Mouse (Mus musculus) erythroblast, embryonic 14.5 days (primary cell): Measurements from ENCODE around the gene Adgb.

Source experiments
- GATA1 ChIP-seq: IDR thresholded peaks from 2 replicates; pipeline ENCODE4 v1.6.1; 2012; ENCODE audit warnings: low read length, inconsistent platforms, mixed read lengths
- TAL1 ChIP-seq: IDR thresholded peaks from 3 replicates; pipeline ENCODE4 v1.6.1; 2012; ENCODE audit warnings: low read length, inconsistent platforms, mixed read lengths

GRCm38 (mm10) chr10:10321119-10321781 lies 150.9 kb downstream of the Adgb start:
- TF ChIP-seq TAL1 (no peak), GATA1 (no peak)
